Mouse (Mus musculus): ENCODE results near the gene Grsf1. TPM values are rescaled to one million over a fixed set of nuclear protein-coding genes. Genes with fewer than 3 reads are reported as not detected.

Grsf1 gene
- total and polyA plus RNA-seq, 2 experiments from 2014 or later: 68.2 to 125 TPM

DNA sequence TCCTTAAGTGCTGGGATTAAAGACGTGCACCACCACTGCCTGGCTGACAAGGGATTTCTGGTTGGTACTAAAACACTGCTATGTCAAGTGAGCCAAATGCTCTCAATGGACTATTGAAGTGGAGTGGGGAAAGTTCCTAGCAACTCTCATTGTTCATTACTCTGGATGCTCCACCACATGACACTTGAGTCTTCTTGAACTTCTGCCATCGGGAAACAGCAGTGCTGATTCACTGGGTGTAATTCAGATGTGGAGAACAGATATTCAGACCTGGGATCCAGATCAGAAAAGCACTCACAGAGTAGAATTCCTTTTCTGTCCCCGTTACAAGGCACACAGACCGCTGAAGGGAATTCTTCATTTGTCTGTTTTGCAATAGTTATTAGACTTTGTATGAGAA, 27.6 kb upstream of the Grsf1 start:
- Histone ChIP-seq H3K4me2 (ENCODE audit: low read depth, low read length) (no peak overlapping the region), H3K4me3 (ENCODE audit: low read depth, low read length) (no peak overlapping the region), H3K9ac (replicated peaks; ENCODE audit: low read depth, low read length) (no peak overlapping the region), H3K9me3 (replicated peaks; ENCODE audit: control insufficient read depth, low read length) (no peaks in the 10 kb centered on the region), H3K4me1 (ENCODE audit: control insufficient read depth, insufficient read depth) (no peaks in the 10 kb centered on the region), H3K27ac (ENCODE audit: low read depth) (no peak overlapping the region), H3K36me3 (replicated peaks; ENCODE audit: control insufficient read depth, insufficient read depth, low read length) (no peaks in the 10 kb centered on the region), H3K27me3 (ENCODE audit: control insufficient read depth, insufficient read depth, low read length) (no peaks in the 10 kb centered on the region)
- no peak for TF ChIP-seq CTCF (IDR thresholded peaks at IDR 0.05; ENCODE audit: low read depth)
- no peak for TF ChIP-seq EP300 (IDR thresholded peaks at IDR 0.05; ENCODE audit: low read depth)
- DNase-seq (ENCODE audit: low spot score) (no peak), ATAC-seq (ENCODE audit: insufficient read depth, low read depth) (no peak)
- WGBS: 73% methylated on average over 4 of the region's 4 CpGs

DNA sequence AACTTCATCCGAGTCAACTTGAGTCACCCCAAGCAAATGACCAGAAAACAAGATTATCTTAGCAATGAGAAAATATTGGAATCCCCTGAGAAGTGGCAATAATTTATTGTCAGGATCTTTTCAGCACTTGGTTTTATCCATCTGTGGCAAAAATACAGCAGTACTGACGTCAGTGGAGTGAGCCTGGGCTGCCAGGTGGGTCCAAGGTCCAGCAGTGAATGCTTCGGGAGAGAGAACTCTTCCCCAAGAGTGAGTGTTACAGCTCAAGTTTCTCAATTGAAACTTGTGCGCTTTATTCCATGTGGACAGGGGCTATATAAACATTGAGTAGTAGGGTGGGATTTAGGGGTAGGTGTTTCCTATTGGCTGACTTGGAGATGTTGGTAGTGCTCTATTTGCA, 26.1 kb upstream of the Grsf1 start:
- no peak for DNase-seq (ENCODE audit: low spot score)
- Histone ChIP-seq H3K27ac (ENCODE audit: low read depth) (no peak overlapping the region), H3K9ac (replicated peaks; ENCODE audit: low read depth, low read length) (no peak overlapping the region), H3K36me3 (replicated peaks; ENCODE audit: control insufficient read depth, insufficient read depth, low read length) (no peaks in the 10 kb centered on the region), H3K4me2 (ENCODE audit: low read depth, low read length) (no peak overlapping the region), H3K4me1 (ENCODE audit: control insufficient read depth, insufficient read depth) (no peaks in the 10 kb centered on the region), H3K9me3 (replicated peaks; ENCODE audit: control insufficient read depth, low read length) (no peaks in the 10 kb centered on the region), H3K27me3 (ENCODE audit: control insufficient read depth, insufficient read depth, low read length) (no peaks in the 10 kb centered on the region), H3K4me3 (ENCODE audit: low read depth, low read length) (no peak overlapping the region)
- ATAC-seq (ENCODE audit: insufficient read depth, low read depth): no peak
- WGBS: 82% methylated on average over 4 of the region's 4 CpGs
- TF ChIP-seq EP300 (IDR thresholded peaks at IDR 0.05; ENCODE audit: low read depth) (no peak), CTCF (IDR thresholded peaks at IDR 0.05; ENCODE audit: low read depth) (no peak)

DNA sequence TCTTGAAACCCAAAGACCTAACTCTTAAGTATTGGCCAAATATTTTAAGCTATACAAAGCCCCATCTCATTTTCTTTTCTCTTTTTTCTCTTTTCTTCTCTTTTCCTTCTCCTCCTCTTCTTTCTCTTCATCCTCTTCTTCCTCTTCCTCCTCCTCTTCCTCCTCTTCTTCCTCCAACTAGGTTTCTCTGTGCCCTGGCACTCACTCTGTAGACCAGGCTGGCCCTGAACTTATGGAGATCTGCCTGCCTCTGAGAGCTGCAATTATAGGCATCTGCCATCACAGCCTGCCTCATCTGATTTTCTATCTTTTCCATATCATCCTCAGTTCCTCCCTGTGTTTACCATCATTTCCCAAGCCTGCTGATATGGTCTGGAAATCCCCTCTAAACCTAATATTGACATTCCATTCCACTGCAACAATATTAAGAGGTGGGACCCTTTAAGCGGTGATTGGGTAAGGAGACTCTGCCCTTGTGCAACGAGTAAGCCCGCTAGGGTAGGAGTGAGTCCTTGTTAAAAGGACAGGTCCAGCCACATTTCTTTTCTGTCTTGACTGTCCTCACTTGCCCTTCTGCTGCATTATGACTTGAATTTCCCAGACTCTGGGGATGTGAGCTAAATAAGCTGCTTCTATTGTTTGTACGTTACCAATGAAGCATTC, 23.4 kb upstream of the Grsf1 start:
- no peaks in the 10 kb centered on the region for H3K27me3 ChIP-seq (ENCODE audit: control insufficient read depth, insufficient read depth, low read length)
- no peaks in the 10 kb centered on the region for H3K9me3 ChIP-seq (replicated peaks; ENCODE audit: control insufficient read depth, low read length)
- no peaks in the 10 kb centered on the region for H3K4me1 ChIP-seq (ENCODE audit: control insufficient read depth, insufficient read depth)
- DNase-seq (ENCODE audit: low spot score): no peak
- 67% methylated on average over 4 of the region's 4 CpGs for WGBS
- H3K4me2 ChIP-seq (ENCODE audit: low read depth, low read length): no peak overlapping the region
- H3K36me3 ChIP-seq (replicated peaks; ENCODE audit: control insufficient read depth, insufficient read depth, low read length): no peaks in the 10 kb centered on the region
- TF ChIP-seq EP300 (IDR thresholded peaks at IDR 0.05; ENCODE audit: low read depth) (no peak), CTCF (IDR thresholded peaks at IDR 0.05; ENCODE audit: low read depth) (no peak)
- no peak overlapping the region for H3K27ac ChIP-seq (ENCODE audit: low read depth)
- H3K4me3 ChIP-seq (ENCODE audit: low read depth, low read length): no peak overlapping the region
- ATAC-seq (ENCODE audit: insufficient read depth, low read depth): no peak
- no peak overlapping the region for H3K9ac ChIP-seq (replicated peaks; ENCODE audit: low read depth, low read length)

DNA sequence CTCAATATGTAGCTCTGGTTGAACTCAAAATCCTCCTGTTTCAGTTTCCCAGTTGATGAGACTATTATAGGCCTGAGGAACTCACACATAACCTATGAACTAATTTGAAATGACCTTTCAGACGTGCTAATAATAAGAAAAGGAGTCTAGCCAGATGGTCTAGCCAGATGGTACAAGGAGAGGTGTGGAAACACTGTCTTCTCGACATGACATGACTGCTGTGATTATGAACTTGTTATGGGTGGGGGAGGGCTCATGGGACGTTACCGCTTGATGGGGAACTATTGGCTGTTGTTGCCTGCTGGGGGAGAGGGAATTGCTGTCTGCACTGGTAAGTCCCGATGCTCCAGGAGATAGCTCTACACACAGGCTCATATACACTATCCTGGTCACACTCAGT, 21.3 kb upstream of the Grsf1 start:
- Histone ChIP-seq H3K4me1 (ENCODE audit: control insufficient read depth, insufficient read depth) (no peaks in the 10 kb centered on the region), H3K36me3 (replicated peaks; ENCODE audit: control insufficient read depth, insufficient read depth, low read length) (no peaks in the 10 kb centered on the region), H3K9me3 (replicated peaks; ENCODE audit: control insufficient read depth, low read length) (no peaks in the 10 kb centered on the region), H3K4me2 (ENCODE audit: low read depth, low read length) (no peak overlapping the region), H3K9ac (replicated peaks; ENCODE audit: low read depth, low read length) (no peak overlapping the region), H3K27ac (ENCODE audit: low read depth) (no peak overlapping the region), H3K27me3 (ENCODE audit: control insufficient read depth, insufficient read depth, low read length) (no peaks in the 10 kb centered on the region), H3K4me3 (ENCODE audit: low read depth, low read length) (no peak overlapping the region)
- 71% methylated on average over 5 of the region's 5 CpGs for WGBS
- ATAC-seq (ENCODE audit: insufficient read depth, low read depth) (no peak), DNase-seq (ENCODE audit: low spot score) (no peak)
- no peak for TF ChIP-seq CTCF (IDR thresholded peaks at IDR 0.05; ENCODE audit: low read depth)
- no peak for TF ChIP-seq EP300 (IDR thresholded peaks at IDR 0.05; ENCODE audit: low read depth)

DNA sequence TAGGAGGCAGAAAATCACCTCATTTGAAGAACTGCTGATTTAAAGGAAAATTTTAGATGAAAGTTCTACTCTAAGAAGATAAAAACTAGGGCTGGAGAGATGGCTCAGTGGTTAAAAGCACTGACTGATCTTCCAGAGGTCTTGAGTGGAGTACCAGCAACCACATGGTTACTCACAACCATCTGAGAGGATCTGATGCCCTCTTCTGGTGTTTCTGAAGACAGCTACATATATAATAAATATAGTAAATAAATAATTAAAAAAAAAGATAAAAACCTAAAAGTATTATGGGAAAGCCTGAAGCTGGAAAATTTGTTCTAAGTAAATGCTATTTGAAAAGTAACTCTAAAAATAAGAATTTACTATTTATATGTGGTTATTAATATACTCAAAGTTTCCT, 17.1 kb upstream of the Grsf1 start:
- DNase-seq (ENCODE audit: low spot score): no peak
- no peaks in the 10 kb centered on the region for H3K4me1 ChIP-seq (ENCODE audit: control insufficient read depth, insufficient read depth)
- no peak overlapping the region for H3K4me2 ChIP-seq (ENCODE audit: low read depth, low read length)
- no peak for TF ChIP-seq EP300 (IDR thresholded peaks at IDR 0.05; ENCODE audit: low read depth)
- no peak for TF ChIP-seq CTCF (IDR thresholded peaks at IDR 0.05; ENCODE audit: low read depth)
- no peak overlapping the region for H3K4me3 ChIP-seq (ENCODE audit: low read depth, low read length)
- H3K27ac ChIP-seq (ENCODE audit: low read depth): no peak overlapping the region
- H3K9ac ChIP-seq (replicated peaks; ENCODE audit: low read depth, low read length): no peak overlapping the region
- H3K36me3 ChIP-seq (replicated peaks; ENCODE audit: control insufficient read depth, insufficient read depth, low read length): no peaks in the 10 kb centered on the region
- H3K27me3 ChIP-seq (ENCODE audit: control insufficient read depth, insufficient read depth, low read length): no peaks in the 10 kb centered on the region
- H3K9me3 ChIP-seq (replicated peaks; ENCODE audit: control insufficient read depth, low read length): no peaks in the 10 kb centered on the region
- ATAC-seq (ENCODE audit: insufficient read depth, low read depth): no peak

DNA sequence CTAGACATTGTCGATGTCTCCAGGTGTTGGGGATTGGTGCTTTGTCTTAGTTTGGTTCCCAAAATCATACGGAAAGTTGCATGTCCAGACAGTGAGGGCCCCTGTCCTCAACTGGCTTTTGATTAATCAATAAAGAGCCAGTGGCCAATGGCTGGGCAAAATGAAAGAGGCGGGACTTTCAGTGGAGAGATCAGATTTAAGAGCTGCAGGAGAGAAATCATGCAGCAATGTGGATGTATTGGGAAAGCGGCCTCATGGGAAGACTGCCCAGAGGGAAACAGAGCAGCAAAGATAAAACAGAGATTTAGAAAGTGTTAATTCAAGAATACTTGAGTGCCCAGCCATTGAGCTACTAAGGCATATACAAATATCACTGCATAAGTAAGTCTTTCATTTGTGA, 16.6 kb upstream of the Grsf1 start:
- Histone ChIP-seq H3K4me3 (ENCODE audit: low read depth, low read length) (no peak overlapping the region), H3K9ac (replicated peaks; ENCODE audit: low read depth, low read length) (no peak overlapping the region), H3K36me3 (replicated peaks; ENCODE audit: control insufficient read depth, insufficient read depth, low read length) (no peaks in the 10 kb centered on the region), H3K27ac (ENCODE audit: low read depth) (no peak overlapping the region), H3K9me3 (replicated peaks; ENCODE audit: control insufficient read depth, low read length) (no peaks in the 10 kb centered on the region), H3K4me1 (ENCODE audit: control insufficient read depth, insufficient read depth) (no peaks in the 10 kb centered on the region), H3K4me2 (ENCODE audit: low read depth, low read length) (no peak overlapping the region), H3K27me3 (ENCODE audit: control insufficient read depth, insufficient read depth, low read length) (no peaks in the 10 kb centered on the region)
- ATAC-seq (ENCODE audit: insufficient read depth, low read depth) (no peak), DNase-seq (ENCODE audit: low spot score) (no peak)
- 93% methylated on average over 4 of the region's 4 CpGs for WGBS
- TF ChIP-seq EP300 (IDR thresholded peaks at IDR 0.05; ENCODE audit: low read depth): no peak
- TF ChIP-seq CTCF (IDR thresholded peaks at IDR 0.05; ENCODE audit: low read depth): no peak
